Mouse (Mus musculus): ENCODE measurements around the gene Llph.
A peak's percentile ranks its signal among the peaks of the same experiment; 100 is the strongest.

Gene Llph

GRCm38 (mm10) chr10:120218996-120219395 is 7.9 kb upstream of the Llph start:
- DNase-seq (ENCODE audit: low spot score in 2 of 2): no peak

GRCm38 (mm10) chr10:120219578-120220359 is 7.1 kb upstream of the Llph start:
- no peak for DNase-seq (ENCODE audit: low spot score in 2 of 2)

DNA sequence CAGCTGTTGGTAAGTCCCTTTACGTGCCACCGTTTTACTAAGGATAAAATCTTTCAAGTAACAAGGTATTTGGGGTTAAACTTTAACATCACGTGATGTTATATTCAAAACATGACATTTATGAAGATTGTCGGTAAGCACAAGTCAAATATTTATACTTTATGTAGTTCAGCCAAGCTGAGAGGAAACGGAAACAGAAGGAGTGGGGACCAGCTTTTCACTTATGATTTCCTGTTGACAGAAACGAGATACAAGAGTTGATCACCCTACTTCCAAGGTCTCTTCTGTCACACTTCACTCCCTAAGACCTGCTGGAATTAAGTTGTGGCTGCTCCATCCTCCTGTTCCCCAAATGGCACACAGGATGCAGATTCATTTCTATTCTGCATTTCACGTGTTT is 6.1 kb upstream of the Llph start:
- DNase-seq (ENCODE audit: low spot score in 2 of 2): no peak

DNA sequence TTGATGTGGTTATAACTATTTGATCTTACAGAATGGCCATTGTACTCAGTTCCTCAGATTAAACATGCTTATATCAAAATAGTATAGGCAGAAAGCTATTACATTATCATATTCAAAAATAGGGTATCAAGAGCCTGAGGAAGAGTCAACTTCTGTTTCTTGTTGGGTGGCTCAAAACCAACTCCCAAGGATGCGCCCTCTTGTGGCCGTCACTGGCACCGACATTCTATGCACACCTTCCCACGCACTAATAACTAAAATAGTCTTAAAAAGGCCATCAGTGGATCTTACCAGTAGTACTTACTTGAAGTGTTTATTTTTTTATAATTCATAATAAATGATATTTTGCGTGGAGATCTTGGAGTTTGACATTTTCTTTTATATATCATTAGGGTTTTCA is 4.8 kb downstream of the Llph start:
- peak; percentile 74 to 90 for DNase-seq (ENCODE audit: low spot score in 2 of 2)

- peak; percentile 36 to 80 for DNase-seq (ENCODE audit: low spot score in 2 of 2)
These were observed 6.9 kb downstream of the Llph start for GRCm38 (mm10) chr10:120233655-120234367.

DNA sequence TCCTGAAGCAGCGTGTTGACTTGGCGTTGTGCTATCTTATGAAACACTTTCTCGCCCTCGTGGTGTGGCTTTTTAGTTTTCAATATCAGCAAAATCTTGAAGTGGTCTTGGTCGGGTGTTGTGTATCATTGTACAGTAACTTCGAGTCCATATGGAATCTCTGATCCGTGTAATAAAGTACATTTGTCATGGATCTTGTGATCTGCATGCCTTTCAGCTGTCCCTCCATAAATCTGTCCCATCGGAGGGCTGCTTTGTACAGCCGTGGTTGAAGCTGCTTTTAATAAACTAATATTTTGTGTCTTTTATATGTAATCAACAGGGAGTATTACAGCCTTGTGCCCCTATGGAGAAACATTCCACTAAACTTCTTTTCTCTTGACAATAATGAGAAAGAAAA is 10.0 kb downstream of the Llph start:
- no peak for DNase-seq (ENCODE audit: low spot score in 2 of 2)

GRCm38 (mm10) chr10:120238241-120238640 is 11.4 kb downstream of the Llph start:
- DNase-seq (ENCODE audit: low spot score in 2 of 2): no peak

GRCm38 (mm10) chr10:120239476-120239875 is 12.6 kb downstream of the Llph start:
- no peak for DNase-seq (ENCODE audit: low spot score in 2 of 2)

DNA sequence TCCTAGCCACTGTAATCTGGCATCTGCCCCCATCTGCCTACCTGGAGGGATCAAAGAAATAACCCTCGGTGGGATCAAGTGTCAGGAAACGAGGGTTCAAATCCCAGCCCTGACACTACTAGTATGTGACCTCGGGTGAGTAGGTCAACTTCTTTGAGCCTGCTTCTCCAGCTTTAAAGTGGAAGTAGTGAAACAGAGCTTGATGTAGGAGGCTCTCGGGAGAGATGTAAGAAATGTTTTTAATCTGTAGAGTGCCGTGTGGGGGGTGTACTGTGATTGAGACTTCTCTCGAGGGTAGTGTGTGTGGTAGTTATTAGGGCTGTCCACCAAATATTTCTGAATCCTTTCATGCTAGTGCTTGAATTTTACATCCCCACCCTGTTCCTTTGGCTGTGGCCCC is 15.6 kb downstream of the Llph start:
- DNase-seq (ENCODE audit: low spot score in 2 of 2): no peak

DNA sequence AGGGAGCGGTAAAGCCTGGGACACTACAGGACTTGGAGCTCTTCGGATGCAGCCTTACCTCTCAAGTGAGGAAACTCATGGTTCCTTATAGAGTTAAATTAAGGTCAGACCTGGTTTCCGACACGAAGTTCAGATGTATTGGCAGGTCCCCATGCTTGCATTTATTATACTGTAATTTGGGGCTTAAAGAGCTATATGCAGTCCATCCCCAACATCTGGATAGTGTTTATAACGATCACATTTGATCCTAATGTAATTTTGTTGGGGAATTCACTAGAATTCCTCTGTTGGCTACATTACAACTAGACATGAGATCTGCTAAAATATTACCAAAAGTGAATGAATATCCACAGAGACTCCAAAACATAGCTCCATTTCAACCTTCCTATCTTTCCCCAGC is 18.8 kb downstream of the Llph start:
- no peak for DNase-seq (ENCODE audit: low spot score in 2 of 2)

DNA sequence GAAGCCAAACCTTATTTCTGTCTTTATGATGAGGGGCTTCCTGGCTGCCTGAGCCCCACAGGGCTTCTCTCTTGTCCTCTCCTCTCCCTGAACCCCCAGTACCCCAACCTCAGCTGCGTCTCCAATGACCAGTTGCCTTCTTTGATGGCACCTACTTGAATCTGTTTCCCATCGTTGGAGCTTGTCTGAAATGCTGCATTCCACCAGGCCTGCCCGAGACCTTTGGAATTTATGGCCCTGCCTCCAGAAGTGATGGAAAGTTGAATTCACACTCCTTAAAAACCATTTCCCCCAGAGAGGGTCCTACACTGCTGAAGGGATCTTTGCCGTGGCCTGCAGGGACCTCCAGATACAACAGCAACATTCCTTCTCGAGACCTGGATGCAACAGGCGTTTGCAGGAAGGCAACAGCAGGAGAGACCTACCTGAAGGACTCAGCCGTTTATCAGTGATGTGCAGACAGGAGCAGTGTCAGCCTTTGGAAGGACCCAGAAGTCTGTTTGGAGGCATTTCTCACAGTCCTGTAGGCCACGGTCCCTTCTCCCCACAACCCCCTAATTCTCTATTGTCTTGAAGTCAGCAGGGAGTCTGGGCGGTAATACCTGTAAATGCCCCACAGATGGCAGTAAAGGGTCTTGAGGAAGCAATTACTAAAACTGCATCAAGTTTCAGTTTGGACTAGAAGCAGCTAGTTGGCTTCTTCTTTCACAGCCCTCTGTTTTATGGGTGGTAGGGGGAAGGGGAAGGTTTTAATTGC is 20.3 kb downstream of the Llph start:
- DNase-seq (ENCODE audit: low spot score in 2 of 2): peak in 1 of 2 experiments; percentile 33

- DNase-seq (ENCODE audit: low spot score in 2 of 2): no peak
These were observed 24.2 kb downstream of the Llph start for GRCm38 (mm10) chr10:120250911-120251683.

GRCm38 (mm10) chr10:120251791-120252190 is 24.9 kb downstream of the Llph start:
- DNase-seq (ENCODE audit: low spot score in 2 of 2): no peak

GRCm38 (mm10) chr10:120252800-120253199 is 25.9 kb downstream of the Llph start:
- DNase-seq (ENCODE audit: low spot score in 2 of 2): no peak

DNA sequence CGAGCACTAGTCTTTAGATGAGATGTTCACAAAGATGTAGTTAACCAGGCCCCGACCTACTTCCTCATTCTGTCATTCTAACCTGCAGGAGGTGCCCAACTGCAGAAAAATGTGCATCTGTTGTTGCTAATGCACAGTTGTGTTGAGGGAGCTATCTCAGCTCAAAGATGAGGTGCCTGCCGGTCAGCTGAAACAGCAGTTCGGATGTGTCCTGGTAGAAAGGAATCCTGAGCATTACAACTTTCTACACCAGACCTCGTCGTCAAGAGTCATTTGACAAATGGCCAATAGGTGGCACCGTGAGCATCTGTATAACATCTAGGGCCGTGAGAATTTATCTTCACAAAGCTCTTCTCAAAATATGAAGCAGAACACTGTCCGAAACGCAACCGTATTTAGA is 30.4 kb downstream of the Llph start:
- no peak for DNase-seq (ENCODE audit: low spot score in 2 of 2)

DNA sequence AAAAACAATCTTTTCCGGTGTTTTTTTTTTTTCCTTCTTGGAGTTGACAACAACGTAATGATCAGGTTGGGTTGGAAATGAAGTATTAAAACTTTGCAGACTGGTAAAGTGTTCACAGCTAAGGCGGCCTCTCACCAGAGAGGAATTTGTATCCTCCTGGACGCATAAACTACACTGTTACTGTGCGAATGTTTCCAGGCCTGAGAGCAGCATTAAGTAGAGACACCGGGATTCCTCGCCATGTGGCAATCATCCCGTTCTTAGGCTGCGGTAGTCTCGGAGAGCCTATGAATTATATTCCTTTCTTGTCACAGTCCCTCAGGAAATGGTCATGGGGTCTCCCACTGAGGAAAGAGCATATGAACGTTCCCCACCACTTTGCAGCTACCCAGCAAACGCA is 40.9 kb downstream of the Llph start:
- no peak for DNase-seq (ENCODE audit: low spot score in 2 of 2)

- DNase-seq (ENCODE audit: low spot score in 2 of 2): no peak
These were observed 43.1 kb downstream of the Llph start for GRCm38 (mm10) chr10:120269946-120270345.

DNA sequence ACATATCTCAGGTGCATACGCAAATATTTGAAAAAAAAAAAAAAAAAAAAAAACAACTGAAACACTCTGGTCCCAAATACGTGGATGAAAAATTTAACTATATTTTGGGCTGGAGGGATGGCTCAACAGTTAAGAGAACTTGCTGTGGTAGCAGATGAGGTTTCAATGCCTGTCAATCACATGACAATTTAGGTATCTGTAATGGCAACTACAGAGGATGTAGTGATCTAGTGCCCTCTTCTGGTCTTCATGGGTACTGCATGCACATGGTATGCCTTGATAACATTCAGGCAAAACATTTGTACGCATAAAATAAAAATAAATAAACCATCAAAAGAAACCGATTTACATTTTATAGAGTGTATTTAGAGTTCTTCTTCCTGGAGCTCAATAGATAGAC is 43.9 kb downstream of the Llph start:
- peak; percentile 58 to 84 for DNase-seq (ENCODE audit: low spot score in 2 of 2)

DNA sequence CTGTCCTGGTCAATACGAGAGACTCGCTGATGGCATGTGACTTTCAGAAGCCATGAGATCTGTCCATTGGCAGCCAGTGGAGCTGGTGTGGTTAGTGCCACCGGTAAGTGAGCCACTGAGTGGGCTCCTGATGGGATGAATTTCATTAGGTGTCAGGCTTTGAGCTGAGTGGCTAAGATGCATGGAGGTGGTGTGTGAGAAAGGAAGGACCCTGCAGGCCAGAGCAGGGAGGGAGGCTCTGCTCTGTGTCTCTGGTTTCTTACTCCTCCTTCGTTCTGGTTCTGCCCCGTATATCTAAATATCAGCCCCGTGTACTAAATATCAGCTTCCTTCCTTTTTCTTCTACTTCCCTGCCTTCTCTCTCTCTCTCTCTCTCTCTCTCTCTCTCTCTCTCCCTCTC is 44.4 kb downstream of the Llph start:
- DNase-seq (ENCODE audit: low spot score in 2 of 2): no peak

- no peak for DNase-seq (ENCODE audit: low spot score in 2 of 2)
These were observed 45.0 kb downstream of the Llph start for GRCm38 (mm10) chr10:120271879-120272269.

- DNase-seq (ENCODE audit: low spot score in 2 of 2): no peak
These were observed 45.5 kb downstream of the Llph start for GRCm38 (mm10) chr10:120272270-120272883.

All from spleen, postnatal 4 days (tissue).